Mouse (Mus musculus): ENCODE measurements around the gene Arl2. TPM values are rescaled to one million over a fixed set of nuclear protein-coding genes. Genes with fewer than 3 reads are reported as not detected.
"Not testable (repeated sequence)": the region's sequence is repeated elsewhere in the genome, so short reads cannot be mapped to it uniquely, and the experiment has no call there.

Arl2 gene
- 10 to 100 TPM; 16.9 to 20.1 TPM for polyA plus RNA-seq (2017; shearing (Covaris generic))

GRCm38 (mm10) chr19:6141394-6141749 lies at the start of gene Arl2:
Arl2 (minus strand) TSS chr19:6141548.
- peak; percentile 63 for ATAC-seq

- ATAC-seq = no peak
Observed at GRCm38 (mm10) chr19:6184131-6184530, 42.8 kb upstream of the Arl2 start, which contains the start of gene Majin. Majin (plus strand) TSS chr19:6184388.

- no peak for ATAC-seq
Observed at GRCm38 (mm10) chr19:6182534-6182933, 41.2 kb upstream of the Arl2 start.

GRCm38 (mm10) chr19:6181629-6182028 lies 40.3 kb upstream of the Arl2 start:
- no peak for ATAC-seq

- no peak for ATAC-seq
Observed at GRCm38 (mm10) chr19:6178775-6179174, 37.4 kb upstream of the Arl2 start.

GRCm38 (mm10) chr19:6174771-6175170 lies 33.4 kb upstream of the Arl2 start:
- no peak for ATAC-seq

GRCm38 (mm10) chr19:6171215-6171614 lies 29.9 kb upstream of the Arl2 start:
- ATAC-seq = no peak

- no peak for ATAC-seq
Observed at GRCm38 (mm10) chr19:6166750-6167149, 25.4 kb upstream of the Arl2 start.

- ATAC-seq = no peak
Observed at GRCm38 (mm10) chr19:6163872-6164547, 22.7 kb upstream of the Arl2 start.

GRCm38 (mm10) chr19:6157220-6157619 lies 15.9 kb upstream of the Arl2 start:
- ATAC-seq = no peak

- ATAC-seq = no peak
Observed at GRCm38 (mm10) chr19:6156372-6156771, 15.0 kb upstream of the Arl2 start.

- no peak for ATAC-seq
Observed at GRCm38 (mm10) chr19:6155174-6155573, 13.8 kb upstream of the Arl2 start.

- ATAC-seq = no peak
Observed at GRCm38 (mm10) chr19:6144842-6145241, 3.5 kb upstream of the Arl2 start.

GRCm38 (mm10) chr19:6140678-6141393 lies 512 bp downstream of the Arl2 start, which contains the start of gene Batf2:
Batf2 (plus strand) TSS chr19:6140983.
- ATAC-seq = peak; percentile 87

GRCm38 (mm10) chr19:6140374-6140677 lies 1.0 kb downstream of the Arl2 start:
- ATAC-seq = no peak

GRCm38 (mm10) chr19:6139701-6140100 lies 1.6 kb downstream of the Arl2 start:
- ATAC-seq = no peak

GRCm38 (mm10) chr19:6136397-6136796 lies 5.0 kb downstream of the Arl2 start:
- no peak for ATAC-seq

- not testable (repeated sequence) for ATAC-seq
Observed at GRCm38 (mm10) chr19:6133197-6133596, 8.2 kb downstream of the Arl2 start.

- no peak for ATAC-seq
Observed at GRCm38 (mm10) chr19:6132171-6132827, 9.0 kb downstream of the Arl2 start.

- ATAC-seq = not testable (repeated sequence)
Observed at GRCm38 (mm10) chr19:6130414-6131128, 10.8 kb downstream of the Arl2 start.

- ATAC-seq = peak; percentile 92
Observed at GRCm38 (mm10) chr19:6127760-6128341, 13.5 kb downstream of the Arl2 start, which contains the start of gene Snx15. Snx15 (minus strand) TSS chr19:6128304.

- no peak for ATAC-seq
Observed at GRCm38 (mm10) chr19:6126789-6127580, 14.4 kb downstream of the Arl2 start.
